Mouse (Mus musculus) layer of hippocampus, adult 9-11 months (tissue): ENCODE measurements around the gene Rsph9.

Experiments
- DNase-seq: peaks from one replicate; pipeline ENCODE4 v3.0.0; 2022

Rsph9 gene

GRCm38 (mm10) chr17:46098525-46098924 is 45.5 kb downstream of the Rsph9 start:
- no peak for DNase-seq

- no peak for DNase-seq
Measured at GRCm38 (mm10) chr17:46091899-46092298, 52.1 kb downstream of the Rsph9 start.

GRCm38 (mm10) chr17:46091351-46091750 is 52.7 kb downstream of the Rsph9 start:
- DNase-seq, result no peak

GRCm38 (mm10) chr17:46086341-46086870 is 57.6 kb downstream of the Rsph9 start:
- no peak for DNase-seq

- peak; percentile 65 for DNase-seq
Measured at GRCm38 (mm10) chr17:46084091-46084501, 59.9 kb downstream of the Rsph9 start.

GRCm38 (mm10) chr17:46083381-46083780 is 60.6 kb downstream of the Rsph9 start:
- no peak for DNase-seq

GRCm38 (mm10) chr17:46081657-46082056 is 62.4 kb downstream of the Rsph9 start:
- no peak for DNase-seq

GRCm38 (mm10) chr17:46081042-46081441 is 63.0 kb downstream of the Rsph9 start:
- no peak for DNase-seq

GRCm38 (mm10) chr17:46080388-46080787 is 63.6 kb downstream of the Rsph9 start:
- no peak for DNase-seq

GRCm38 (mm10) chr17:46079037-46079436 is 65.0 kb downstream of the Rsph9 start:
- no peak for DNase-seq

- no peak for DNase-seq
Measured at GRCm38 (mm10) chr17:46077921-46078534, 66.0 kb downstream of the Rsph9 start.

- DNase-seq, result no peak
Measured at GRCm38 (mm10) chr17:46076260-46076551, 67.8 kb downstream of the Rsph9 start.

- DNase-seq, result no peak
Measured at GRCm38 (mm10) chr17:46075551-46076259, 68.3 kb downstream of the Rsph9 start.

- DNase-seq, result no peak
Measured at GRCm38 (mm10) chr17:46075116-46075485, 68.9 kb downstream of the Rsph9 start.

- DNase-seq, result no peak
Measured at GRCm38 (mm10) chr17:46074398-46075115, 69.5 kb downstream of the Rsph9 start.

- DNase-seq, result peak; percentile 69
Measured at GRCm38 (mm10) chr17:46073730-46074301, 70.2 kb downstream of the Rsph9 start.
